Mouse (Mus musculus): ENCODE measurements at regions not wholly inside any gene's neighbourhood (a gene's known extent, or its start where the extent isn't known, plus 50 kb on each side); places are given as distances from the start of the nearest gene placed in this dataset.

- no peak overlapping the region for H3K4me3 ChIP-seq (replicated peaks; ENCODE audit: low read length)
- no peaks in the 10 kb centered on the region for H3K36me3 ChIP-seq (ENCODE audit: insufficient read depth, low read length)
- TF ChIP-seq NANOG (IDR thresholded peaks at IDR 0.05; ENCODE audit: borderline replicate concordance, low read length) = no peak
- TF ChIP-seq POU5F1 (IDR thresholded peaks at IDR 0.05; ENCODE audit: borderline replicate concordance, low read length) = no peak
- no peak for TF ChIP-seq CTCF (conservative IDR thresholded peaks at IDR 0.05; ENCODE audit: low read length)
- no peaks in the 10 kb centered on the region for H3K27me3 ChIP-seq (ENCODE audit: insufficient read depth, low read length)
- peaks cover 17% of the 10 kb centered on the region for H3K9me3 ChIP-seq (ENCODE audit: low read length)
- no peaks in the 10 kb centered on the region for H3K4me1 ChIP-seq (replicated peaks; ENCODE audit: low read depth, low read length)
Measured at GRCm38 (mm10) chr6:66101555-66102071, 149.2 kb downstream of the 4930544G11Rik start.

GRCm38 (mm10) chr6:66114366-66114765 lies 162.0 kb downstream of the 4930544G11Rik start:
- Histone ChIP-seq H3K27me3 (ENCODE audit: insufficient read depth, low read length) (no peaks in the 10 kb centered on the region), H3K4me1 (replicated peaks; ENCODE audit: low read depth, low read length) (no peaks in the 10 kb centered on the region), H3K4me3 (replicated peaks; ENCODE audit: low read length) (no peak overlapping the region), H3K36me3 (ENCODE audit: insufficient read depth, low read length) (no peaks in the 10 kb centered on the region), H3K9me3 (ENCODE audit: low read length) (no peaks in the 10 kb centered on the region)
- TF ChIP-seq NANOG (IDR thresholded peaks at IDR 0.05; ENCODE audit: borderline replicate concordance, low read length) = no peak
- no peak for TF ChIP-seq POU5F1 (IDR thresholded peaks at IDR 0.05; ENCODE audit: borderline replicate concordance, low read length)
- no peak for TF ChIP-seq CTCF (conservative IDR thresholded peaks at IDR 0.05; ENCODE audit: low read length)

GRCm38 (mm10) chr6:66121479-66122183 lies 169.2 kb downstream of the 4930544G11Rik start:
- TF ChIP-seq CTCF (conservative IDR thresholded peaks at IDR 0.05; ENCODE audit: low read length) (no peak), POU5F1 (IDR thresholded peaks at IDR 0.05; ENCODE audit: borderline replicate concordance, low read length) (no peak), NANOG (IDR thresholded peaks at IDR 0.05; ENCODE audit: borderline replicate concordance, low read length) (no peak)
- H3K9me3 ChIP-seq (ENCODE audit: low read length) = peaks cover 4% of the 10 kb centered on the region
- H3K36me3 ChIP-seq (ENCODE audit: insufficient read depth, low read length) = no peaks in the 10 kb centered on the region
- H3K4me1 ChIP-seq (replicated peaks; ENCODE audit: low read depth, low read length) = no peaks in the 10 kb centered on the region
- H3K4me3 ChIP-seq (replicated peaks; ENCODE audit: low read length) = no peak overlapping the region
- H3K27me3 ChIP-seq (ENCODE audit: insufficient read depth, low read length) = no peaks in the 10 kb centered on the region

- no peaks in the 10 kb centered on the region for H3K4me1 ChIP-seq (replicated peaks; ENCODE audit: low read depth, low read length)
- peaks cover 6% of the 10 kb centered on the region for H3K9me3 ChIP-seq (ENCODE audit: low read length)
- no peaks in the 10 kb centered on the region for H3K36me3 ChIP-seq (ENCODE audit: insufficient read depth, low read length)
- no peak overlapping the region for H3K4me3 ChIP-seq (replicated peaks; ENCODE audit: low read length)
- H3K27me3 ChIP-seq (ENCODE audit: insufficient read depth, low read length) = no peaks in the 10 kb centered on the region
- TF ChIP-seq POU5F1 (IDR thresholded peaks at IDR 0.05; ENCODE audit: borderline replicate concordance, low read length) = no peak
- no peak for TF ChIP-seq CTCF (conservative IDR thresholded peaks at IDR 0.05; ENCODE audit: low read length)
- no peak for TF ChIP-seq NANOG (IDR thresholded peaks at IDR 0.05; ENCODE audit: borderline replicate concordance, low read length)
Measured at GRCm38 (mm10) chr6:66124292-66124691, 171.9 kb downstream of the 4930544G11Rik start.

GRCm38 (mm10) chr6:66151786-66152185 lies 199.4 kb downstream of the 4930544G11Rik start:
- no peak overlapping the region for H3K4me3 ChIP-seq (replicated peaks; ENCODE audit: low read length)

GRCm38 (mm10) chr6:66154831-66155230 lies 202.4 kb downstream of the 4930544G11Rik start:
- TF ChIP-seq NANOG (IDR thresholded peaks at IDR 0.05; ENCODE audit: borderline replicate concordance, low read length) (no peak), POU5F1 (IDR thresholded peaks at IDR 0.05; ENCODE audit: borderline replicate concordance, low read length) (no peak), CTCF (conservative IDR thresholded peaks at IDR 0.05; ENCODE audit: low read length) (no peak)
- H3K9me3 ChIP-seq (ENCODE audit: low read length) = no peaks in the 10 kb centered on the region
- no peaks in the 10 kb centered on the region for H3K4me1 ChIP-seq (replicated peaks; ENCODE audit: low read depth, low read length)
- no peak overlapping the region for H3K4me3 ChIP-seq (replicated peaks; ENCODE audit: low read length)
- no peaks in the 10 kb centered on the region for H3K36me3 ChIP-seq (ENCODE audit: insufficient read depth, low read length)
- H3K27me3 ChIP-seq (ENCODE audit: insufficient read depth, low read length) = no peaks in the 10 kb centered on the region

More at GRCm38 (mm10) chr6:66151786-66152185, 199.4 kb downstream of the 4930544G11Rik start:
- TF ChIP-seq CTCF (conservative IDR thresholded peaks at IDR 0.05; ENCODE audit: low read length) (no peak), POU5F1 (IDR thresholded peaks at IDR 0.05; ENCODE audit: borderline replicate concordance, low read length) (no peak), NANOG (IDR thresholded peaks at IDR 0.05; ENCODE audit: borderline replicate concordance, low read length) (no peak)
- Histone ChIP-seq H3K4me1 (replicated peaks; ENCODE audit: low read depth, low read length) (no peaks in the 10 kb centered on the region), H3K27me3 (ENCODE audit: insufficient read depth, low read length) (no peaks in the 10 kb centered on the region), H3K36me3 (ENCODE audit: insufficient read depth, low read length) (no peaks in the 10 kb centered on the region), H3K9me3 (ENCODE audit: low read length) (no peaks in the 10 kb centered on the region)

GRCm38 (mm10) chr6:66160805-66161204 lies 208.4 kb downstream of the 4930544G11Rik start:
- H3K4me1 ChIP-seq (replicated peaks; ENCODE audit: low read depth, low read length) = no peaks in the 10 kb centered on the region
- no peaks in the 10 kb centered on the region for H3K36me3 ChIP-seq (ENCODE audit: insufficient read depth, low read length)
- peaks cover 31% of the 10 kb centered on the region for H3K9me3 ChIP-seq (ENCODE audit: low read length)
- TF ChIP-seq CTCF (conservative IDR thresholded peaks at IDR 0.05; ENCODE audit: low read length) (no peak), NANOG (IDR thresholded peaks at IDR 0.05; ENCODE audit: borderline replicate concordance, low read length) (no peak), POU5F1 (IDR thresholded peaks at IDR 0.05; ENCODE audit: borderline replicate concordance, low read length) (no peak)
- no peaks in the 10 kb centered on the region for H3K27me3 ChIP-seq (ENCODE audit: insufficient read depth, low read length)
- no peak overlapping the region for H3K4me3 ChIP-seq (replicated peaks; ENCODE audit: low read length)

GRCm38 (mm10) chr6:66168913-66169312 lies 216.5 kb downstream of the 4930544G11Rik start:
- TF ChIP-seq CTCF (conservative IDR thresholded peaks at IDR 0.05; ENCODE audit: low read length) (no peak), POU5F1 (IDR thresholded peaks at IDR 0.05; ENCODE audit: borderline replicate concordance, low read length) (no peak), NANOG (IDR thresholded peaks at IDR 0.05; ENCODE audit: borderline replicate concordance, low read length) (no peak)
- H3K9me3 ChIP-seq (ENCODE audit: low read length) = peaks cover 20% of the 10 kb centered on the region
- no peaks in the 10 kb centered on the region for H3K36me3 ChIP-seq (ENCODE audit: insufficient read depth, low read length)

More at GRCm38 (mm10) chr6:66168913-66169312, 216.5 kb downstream of the 4930544G11Rik start:
- H3K4me3 ChIP-seq (replicated peaks; ENCODE audit: low read length) = no peak overlapping the region
- H3K4me1 ChIP-seq (replicated peaks; ENCODE audit: low read depth, low read length) = no peaks in the 10 kb centered on the region
- H3K27me3 ChIP-seq (ENCODE audit: insufficient read depth, low read length) = no peaks in the 10 kb centered on the region

All from E14TG2a.4 (cell line).